Mouse (Mus musculus) c-Kit-positive CD71-negative TER-119-negative erythroid progenitor cells, embryonic 14.5 days (primary cell): ENCODE results near the gene Mrpl10.
A peak's percentile ranks its signal among the peaks of the same experiment; 100 is the strongest.

ENCODE experiments used
- DNase-seq: peaks from one replicate; pipeline ENCODE4 v3.0.0-alpha.2; 2013; ENCODE audit warnings: low read depth

Gene Mrpl10

DNA sequence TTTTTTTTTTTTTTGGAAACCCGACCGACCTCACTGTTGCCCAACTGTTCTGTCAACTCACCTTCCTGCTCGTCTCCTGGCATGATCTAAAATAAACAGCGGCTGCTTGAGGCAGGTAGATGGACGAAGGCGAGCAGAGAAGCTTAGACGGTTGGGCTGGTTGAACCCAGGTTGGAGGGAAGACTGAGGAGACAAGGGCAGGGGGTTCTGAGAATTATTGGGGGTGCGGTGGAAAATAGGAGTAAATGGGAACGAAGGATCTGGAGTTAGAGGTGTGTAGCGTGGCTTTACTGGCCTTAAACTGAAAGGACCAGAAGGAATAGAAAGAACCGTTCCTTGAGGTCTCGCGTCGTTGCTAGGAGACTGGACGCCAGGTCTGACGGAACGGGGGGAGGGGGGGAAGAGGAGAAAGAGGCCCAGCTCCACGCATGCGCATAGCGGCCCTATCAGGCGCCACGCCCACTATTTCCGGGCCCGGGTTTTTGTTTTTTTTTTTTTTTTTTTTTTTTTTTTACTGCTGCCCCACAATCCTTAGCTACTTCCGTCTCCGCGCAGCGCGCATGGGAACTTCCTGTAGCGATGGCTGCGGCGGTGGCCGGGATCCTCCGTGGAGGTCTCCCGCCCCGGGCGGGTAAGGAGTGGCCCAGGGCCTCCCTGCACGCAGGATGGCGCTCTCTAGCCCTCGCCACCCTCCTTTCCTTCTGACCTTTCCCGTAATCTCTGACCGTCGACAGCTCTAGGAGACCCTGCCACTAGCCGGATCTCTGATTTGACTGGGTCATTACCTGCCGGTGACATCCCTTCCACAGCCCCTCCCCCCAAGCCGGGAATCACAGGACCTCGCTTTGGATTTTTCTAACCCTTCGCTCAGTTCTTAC is at the start of gene Mrpl10, which contains the start of gene Lrrc46:
Gene Mrpl10, plus strand, starts transcription at position 539 of the 878 bp plus-strand sequence.
Gene Lrrc46, minus strand, starts transcription at position 386 of the 878 bp plus-strand sequence.
- DNase-seq: peak; percentile 89

DNA sequence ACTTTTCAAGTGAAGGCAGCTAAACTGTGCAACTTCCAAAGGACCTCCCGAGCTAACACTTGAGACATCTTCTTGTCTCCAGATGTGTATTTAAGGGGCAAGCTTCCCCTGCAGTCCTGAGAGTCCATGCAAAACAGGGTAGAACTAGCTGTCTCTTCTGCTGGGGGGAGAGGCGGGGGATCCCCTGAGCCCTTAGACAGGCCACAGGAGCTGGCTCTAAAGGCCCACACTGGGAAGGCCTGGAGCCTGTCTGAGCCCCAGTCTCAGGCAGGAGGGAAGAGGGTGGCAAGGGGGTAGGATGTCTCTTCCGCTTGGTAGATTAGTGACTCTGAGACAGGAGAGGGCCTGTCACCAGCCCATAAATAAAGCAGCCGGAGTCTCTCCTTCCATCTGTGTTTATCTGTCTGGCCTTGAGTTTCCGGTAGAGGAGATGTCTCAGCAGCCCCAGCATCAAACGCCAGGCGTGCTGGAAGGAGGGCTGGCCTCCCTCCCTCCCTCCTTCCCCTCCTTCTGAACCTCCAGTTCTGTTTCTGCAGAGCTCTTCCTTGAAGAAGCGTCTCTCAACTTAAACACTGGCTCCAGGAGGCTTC is 48.5 kb upstream of the Mrpl10 start:
- no peak for DNase-seq

DNA sequence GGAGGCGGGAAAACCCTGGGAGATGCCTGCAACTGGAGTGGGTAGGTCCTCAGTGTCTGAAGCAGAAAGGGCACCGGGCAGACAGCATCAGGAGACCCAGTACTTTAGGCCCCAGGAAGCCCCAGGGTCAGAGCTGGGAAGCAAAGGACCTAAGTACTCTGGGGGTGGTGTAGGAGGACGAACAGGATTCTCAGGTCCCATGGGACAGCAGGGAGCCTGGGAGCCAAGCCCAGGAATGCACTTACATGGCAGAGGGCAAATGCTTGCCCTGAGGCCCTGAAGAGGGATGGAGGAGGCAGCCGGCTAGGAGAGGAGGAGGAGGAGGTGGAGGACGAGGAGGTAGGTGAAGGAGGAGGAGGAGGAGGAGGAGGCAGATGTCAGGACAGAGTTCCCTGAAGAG is 46.3 kb upstream of the Mrpl10 start:
- no peak for DNase-seq

DNA sequence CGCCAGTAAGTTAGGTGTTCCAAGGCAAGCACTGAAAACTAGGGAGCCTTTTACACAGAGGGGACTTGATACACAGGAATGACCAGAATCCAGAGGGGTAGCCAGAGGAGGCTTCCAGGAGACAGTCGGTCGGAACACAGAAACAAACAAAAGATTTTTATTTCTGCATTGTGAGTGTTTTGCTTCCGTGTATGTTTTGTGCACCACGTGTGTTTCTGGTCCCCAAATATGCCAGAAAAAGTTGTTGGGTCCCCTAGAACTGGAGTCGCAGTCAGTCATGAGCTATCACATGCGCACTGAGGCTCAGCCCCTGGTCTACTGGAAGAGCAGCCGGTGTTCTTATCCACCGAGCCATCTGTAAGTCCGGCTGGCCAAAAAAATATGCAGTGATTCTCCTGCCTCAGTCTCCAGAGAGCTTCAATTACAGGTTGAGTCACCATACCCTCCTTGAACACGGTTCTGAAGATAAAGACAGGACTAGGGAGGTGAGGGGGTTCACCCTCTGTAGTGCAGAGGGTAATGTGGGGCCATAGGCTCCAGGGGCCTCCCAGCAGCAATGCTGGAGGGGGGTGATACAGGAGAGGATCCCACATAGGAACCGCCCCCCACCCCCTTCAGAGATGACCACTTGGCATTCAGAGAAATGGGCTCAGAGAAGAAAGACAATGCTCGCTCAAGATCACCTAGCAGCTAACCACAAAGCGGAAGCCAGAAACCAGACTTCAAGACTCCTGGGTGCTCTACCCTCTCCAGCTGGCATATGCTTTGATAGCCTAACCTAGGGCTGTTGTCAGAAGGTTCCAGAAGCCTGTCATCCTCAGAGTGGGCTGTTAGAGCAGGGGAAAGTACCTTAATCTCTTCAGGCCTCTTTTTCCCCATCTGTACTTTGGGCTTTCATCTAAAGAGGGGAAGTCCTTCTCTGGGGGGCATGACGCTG is 45.3 kb upstream of the Mrpl10 start:
- DNase-seq: no peak

DNA sequence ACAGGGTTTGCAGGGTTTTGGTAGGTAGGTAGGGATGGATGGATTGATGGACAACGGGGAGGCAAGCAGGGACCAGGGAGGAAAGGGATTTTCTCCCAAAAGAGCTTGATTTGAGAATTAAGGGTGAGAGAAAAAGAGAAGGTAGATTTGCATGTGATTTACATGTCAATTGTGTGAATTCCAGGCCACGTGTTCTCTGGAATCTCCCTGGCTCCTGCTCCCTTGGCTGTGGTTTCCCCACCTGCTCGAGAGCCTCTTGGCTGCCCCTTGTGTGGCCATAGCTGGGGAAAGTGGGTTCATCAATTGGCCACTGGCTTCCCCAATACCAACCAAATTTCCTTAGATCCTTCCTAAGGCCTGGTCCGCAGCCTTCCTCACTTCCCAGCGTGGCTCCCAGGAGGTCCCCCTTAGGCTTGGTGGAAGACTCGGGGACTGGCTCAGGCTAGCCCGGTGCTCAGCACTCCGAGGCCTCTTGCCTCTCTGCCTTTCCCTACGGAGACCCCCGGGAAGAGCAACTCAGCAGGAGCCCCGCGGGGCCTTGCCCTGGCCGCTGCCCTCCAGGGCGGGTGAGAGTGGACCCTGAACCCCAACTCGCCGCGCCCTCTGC is 44.5 kb upstream of the Mrpl10 start:
- DNase-seq: no peak

DNA sequence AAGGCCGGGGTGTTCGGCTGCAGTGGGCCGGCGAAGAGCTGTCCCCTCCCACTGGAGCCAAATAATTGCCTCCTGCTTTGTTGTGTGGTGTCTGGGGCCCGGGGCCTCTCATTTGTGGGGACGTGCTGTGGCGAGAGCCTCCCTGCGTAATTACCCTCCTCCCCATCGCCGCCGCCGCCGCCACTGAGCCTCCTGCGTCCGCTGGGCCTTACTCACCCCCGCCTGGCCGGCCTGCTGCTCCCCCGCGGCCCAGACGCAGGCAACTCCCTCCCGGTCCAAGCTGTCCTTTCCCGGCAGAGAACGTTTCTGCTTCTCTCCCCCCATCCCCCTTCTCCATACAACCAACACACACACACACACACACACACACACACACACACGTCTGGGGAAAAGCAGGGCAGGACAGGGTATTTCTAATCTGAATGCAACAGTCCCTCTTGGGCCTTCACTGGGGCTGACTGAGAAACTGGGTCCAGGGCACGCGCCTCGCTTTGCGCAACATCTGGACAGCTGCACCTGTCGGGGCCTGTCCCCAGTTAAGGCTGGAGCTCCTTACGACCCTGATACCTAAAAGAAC is 43.9 kb upstream of the Mrpl10 start:
- no peak for DNase-seq

DNA sequence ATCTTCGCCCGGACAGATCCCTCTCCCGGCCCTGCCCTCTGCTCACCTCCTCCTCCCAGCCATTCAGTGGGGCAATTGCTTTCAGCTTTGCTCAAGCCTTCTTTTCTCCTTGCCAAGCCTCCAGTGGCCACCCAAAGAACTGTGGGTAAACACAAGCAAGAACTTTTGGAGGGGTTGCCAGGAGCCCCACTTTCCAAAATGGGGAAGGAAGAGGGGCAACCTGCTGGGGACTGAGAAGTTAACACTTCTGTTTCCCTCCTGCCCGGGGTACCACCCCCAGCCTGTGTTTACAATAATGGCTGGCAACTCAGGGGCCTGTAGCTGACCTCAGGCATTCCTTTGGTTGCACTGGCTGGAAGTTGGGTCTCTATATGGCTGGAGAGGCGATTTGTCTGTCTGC is 38.2 kb upstream of the Mrpl10 start:
- no peak for DNase-seq

DNA sequence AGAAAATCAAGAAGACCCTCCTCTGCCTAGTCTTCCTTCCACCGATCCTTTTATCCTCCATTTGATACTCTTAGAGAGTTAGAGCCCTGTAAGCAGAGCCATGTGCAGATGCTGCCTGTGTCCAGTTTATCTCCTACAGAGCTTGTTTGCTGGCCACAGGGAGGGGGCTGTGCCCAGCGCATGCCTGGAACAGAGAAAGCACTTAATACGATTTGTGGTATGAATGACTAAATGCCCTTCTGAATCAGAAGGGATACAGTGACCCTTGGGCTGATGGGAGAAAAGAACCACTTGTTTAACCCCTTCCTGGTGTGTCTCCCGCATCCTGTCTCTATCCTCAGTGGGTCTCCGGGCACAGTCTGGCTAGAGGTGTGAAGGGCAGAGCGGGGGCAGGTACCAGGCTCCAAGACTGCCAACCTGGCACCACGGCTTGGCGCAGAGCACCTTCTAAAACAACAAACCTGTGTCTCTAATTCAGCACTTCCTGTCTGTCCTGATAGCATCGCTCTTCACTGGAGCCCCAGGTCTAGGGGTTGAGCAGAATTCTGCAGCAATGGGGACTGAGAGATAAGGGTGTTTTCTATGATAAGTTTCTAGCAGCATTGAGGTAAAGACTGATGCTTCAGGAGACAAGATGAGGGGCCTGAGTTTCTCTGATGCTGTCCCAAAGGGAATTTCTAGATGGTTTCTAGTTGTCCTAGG is 34.1 kb upstream of the Mrpl10 start:
- DNase-seq: no peak

DNA sequence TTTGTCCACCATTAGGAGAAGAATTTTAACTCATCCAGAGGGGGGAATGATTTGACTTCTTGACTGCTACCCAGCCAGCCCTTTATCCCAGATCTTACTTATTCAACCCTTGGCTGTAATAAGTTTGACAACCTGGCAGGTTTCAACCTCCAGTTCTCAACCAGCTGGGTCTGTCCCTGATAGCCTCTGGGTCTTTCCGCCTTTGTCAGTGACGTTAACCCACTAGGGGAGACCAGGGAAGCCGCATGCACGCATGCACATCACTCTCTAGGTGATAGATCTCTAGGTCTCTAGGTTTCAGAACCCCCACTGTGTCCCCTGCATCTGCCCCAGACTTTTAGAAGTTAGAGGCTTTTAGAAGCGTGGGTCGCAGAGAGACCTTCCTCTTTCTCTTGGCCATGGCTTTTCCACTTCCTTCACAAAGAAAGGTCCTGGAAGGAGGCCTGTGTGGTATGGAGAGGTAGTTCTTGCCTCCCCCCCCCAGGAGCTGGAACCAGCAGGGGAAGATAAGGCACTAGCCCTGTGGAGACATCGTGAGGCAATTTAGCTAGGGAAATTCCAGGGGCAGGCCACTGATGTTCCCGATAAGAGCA is 32.1 kb upstream of the Mrpl10 start:
- no peak for DNase-seq

DNA sequence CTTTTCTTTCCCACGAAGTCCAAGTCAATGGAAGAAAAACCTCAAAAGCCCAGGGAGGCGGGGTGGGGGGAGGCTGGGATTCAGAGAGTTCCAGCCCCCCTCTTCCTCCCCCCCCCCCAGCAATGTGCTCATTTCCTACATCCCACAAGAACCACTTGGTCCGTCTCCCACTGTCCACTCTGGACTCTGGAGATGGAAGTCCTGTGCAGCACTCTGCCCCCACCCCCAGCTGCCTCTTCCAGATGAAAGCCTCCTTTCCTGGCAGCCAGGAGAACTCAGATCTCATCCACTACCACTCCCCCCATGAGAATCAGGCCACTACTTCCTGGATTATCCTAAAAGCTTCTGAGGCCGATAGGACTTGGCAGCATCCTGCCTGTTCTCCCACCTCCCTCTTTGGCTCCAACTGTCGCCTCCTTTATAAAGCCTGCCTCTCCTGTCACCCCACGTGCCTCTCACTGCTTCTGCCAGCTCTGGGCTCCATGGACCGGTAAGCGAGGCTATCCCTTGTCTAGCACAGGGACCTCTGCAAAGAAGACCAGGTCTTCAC is 28.2 kb upstream of the Mrpl10 start, which contains the start of gene Sp6:
Gene Sp6, plus strand, starts transcription at position 274 of the 550 bp plus-strand sequence.
- no peak for DNase-seq

DNA sequence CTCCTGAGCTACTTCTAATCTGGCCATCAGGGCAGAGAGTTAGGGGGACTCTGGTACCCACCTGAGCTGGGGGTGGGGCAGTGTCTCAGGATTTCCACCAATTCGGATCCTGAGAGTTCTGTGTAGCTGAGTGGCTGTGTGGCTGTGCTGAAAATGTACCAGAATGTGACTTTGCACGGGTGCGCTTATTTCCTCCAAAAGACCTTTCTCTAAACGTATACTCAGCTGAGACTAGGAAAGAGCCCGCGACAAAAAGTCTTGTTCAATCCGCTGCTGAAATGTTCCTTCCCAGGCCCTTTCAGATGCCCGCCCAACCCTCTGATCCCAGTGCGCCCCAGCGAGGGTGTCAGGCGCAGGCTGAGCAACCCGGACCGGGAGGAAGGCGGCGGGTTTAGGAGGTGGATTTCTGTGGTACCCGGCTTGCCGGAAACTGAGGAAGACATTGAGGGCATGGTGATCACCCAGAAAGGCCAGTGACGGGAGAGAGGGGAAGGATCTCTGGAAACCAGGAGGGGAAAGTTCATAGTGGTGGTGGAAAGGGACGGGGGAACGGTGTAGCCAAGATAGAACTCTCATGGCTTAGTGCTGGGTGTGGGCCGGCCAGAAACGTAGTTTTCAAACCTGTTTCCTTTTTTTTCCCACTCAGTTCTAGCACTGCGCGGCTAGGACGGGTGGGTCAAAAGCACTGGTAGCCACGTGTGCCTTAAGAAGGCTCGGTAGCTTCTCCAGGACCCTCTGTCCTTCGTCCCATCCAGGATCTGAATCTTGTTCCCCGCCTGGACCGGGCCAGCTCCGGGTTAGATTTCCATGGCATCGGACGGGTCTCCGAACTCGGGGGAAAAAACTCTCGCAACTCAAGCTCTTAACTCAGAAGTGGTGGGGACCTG is 23.4 kb upstream of the Mrpl10 start:
- DNase-seq: no peak

DNA sequence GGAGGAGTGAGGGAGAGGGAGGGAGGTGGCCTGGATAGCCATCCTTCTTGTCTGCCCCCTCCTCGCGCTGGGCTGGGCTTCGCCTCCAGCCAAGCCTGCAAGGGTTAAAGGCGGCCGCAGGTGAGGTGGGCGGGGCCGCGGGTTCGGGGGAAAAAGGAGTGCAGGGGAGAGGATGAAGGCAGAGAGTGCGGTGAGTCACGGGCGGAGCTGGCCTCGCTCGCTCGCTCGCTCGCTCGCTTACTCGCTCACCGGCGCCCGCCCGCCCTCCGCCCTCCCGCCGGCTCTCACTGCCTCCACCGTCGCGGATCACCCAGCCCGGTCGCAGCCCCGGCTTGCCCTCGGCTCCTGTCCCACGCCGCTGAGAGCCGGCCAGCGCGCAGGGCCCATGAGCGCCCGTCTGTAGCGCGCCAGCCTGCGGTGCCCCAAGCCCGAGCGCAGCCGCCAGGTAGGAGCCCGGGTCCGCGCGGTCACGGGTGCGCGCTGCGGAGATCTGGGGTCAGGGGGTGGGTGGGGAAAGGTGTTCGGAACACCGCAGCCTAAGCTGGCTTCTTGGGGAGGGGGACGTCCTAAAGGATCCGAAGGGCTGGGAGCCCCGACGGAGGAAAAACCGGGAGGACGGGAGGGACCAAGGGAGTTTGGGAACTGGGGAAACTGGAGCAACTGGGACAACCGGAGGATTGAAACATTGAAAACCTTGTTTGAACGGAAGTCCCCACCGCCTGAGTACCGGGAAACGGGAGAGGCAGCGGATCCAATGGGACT is 22.6 kb upstream of the Mrpl10 start:
- no peak for DNase-seq

DNA sequence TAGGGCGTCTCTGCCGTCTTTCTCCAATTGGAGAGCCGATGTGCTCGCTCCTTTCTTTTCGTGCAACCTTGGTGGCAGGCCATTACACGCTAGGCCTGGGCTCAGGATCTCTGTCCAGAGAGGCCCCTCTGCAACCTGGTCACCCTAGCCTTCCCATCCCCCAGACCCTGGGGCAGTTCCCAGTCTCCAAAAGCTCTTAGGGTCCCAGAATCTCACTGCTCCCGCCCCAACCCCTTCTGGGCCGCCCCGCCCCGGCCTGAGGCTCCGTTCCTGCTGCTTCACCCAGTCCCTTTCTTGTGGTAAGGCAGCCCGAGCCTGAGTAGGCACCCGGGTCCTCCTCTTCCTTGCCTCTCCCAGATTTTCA is 22.0 kb upstream of the Mrpl10 start:
- no peak for DNase-seq

DNA sequence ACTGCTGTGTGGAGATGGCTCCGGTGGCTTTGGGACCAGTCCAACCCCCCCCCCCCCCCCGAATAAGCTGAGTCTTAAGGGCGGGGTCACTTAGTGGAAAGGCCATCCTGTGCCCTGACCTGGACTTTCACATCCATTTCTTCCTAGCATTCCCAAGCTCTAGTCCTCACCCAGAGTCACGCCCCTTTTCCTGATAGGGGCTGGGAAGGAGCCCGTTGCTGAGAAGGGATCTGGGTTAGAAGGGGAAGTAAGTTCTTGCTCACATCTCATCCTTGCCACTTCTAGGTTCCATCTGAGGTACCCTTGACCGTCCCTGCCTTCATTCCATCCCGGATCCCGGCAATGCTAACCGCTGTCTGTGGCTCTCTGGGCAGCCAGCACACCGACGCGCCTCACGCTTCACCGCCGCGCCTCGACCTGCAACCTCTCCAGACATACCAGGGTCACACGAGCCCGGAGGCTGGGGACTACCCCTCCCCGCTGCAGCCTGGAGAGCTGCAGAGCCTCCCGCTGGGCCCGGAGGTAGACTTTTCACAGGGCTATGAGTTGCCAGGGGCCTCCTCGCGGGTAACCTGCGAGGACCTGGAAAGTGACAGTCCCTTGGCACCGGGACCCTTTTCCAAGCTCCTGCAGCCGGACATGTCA is 20.1 kb upstream of the Mrpl10 start:
- DNase-seq: no peak

DNA sequence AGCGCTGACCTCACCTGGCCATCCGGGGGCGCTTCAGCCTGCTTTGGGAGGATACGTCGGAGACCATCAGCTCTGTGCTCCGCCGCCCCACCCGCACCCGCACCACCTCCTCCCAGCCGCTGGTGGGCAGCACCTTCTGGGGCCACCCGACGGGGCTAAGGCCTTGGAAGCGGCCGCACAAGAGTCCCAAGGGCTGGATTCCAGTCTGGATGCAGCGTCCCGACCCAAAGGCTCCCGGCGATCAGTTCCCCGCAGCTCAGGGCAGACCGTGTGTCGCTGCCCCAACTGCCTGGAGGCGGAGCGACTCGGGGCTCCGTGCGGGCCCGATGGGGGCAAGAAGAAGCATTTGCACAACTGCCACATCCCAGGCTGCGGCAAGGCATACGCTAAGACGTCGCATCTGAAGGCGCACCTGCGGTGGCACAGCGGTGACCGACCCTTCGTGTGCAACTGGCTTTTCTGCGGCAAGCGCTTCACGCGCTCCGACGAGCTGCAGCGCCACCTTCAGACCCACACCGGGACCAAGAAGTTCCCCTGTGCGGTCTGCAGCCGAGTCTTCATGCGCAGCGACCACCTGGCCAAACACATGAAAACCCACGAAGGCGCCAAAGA is 19.4 kb upstream of the Mrpl10 start:
- DNase-seq: peak; percentile 58

DNA sequence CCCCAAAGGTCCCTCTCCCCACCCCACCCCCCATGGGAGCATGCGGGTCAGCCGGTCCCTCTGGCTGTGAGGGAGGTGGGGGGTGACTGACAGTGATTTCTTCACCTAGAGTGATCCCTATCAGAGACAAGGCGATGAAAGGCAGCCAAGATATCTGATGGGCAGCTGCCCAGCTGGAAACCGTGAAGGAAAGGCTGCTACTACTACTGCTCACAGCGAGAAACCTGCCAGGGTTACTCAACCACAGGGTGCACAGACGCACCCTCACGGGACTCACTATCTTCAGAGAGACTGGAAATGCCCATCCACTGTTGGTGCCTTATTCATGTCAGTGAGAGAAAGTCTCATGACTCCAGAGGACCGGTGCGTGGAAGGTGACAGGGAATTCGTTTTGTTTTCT is 16.4 kb upstream of the Mrpl10 start:
- no peak for DNase-seq

DNA sequence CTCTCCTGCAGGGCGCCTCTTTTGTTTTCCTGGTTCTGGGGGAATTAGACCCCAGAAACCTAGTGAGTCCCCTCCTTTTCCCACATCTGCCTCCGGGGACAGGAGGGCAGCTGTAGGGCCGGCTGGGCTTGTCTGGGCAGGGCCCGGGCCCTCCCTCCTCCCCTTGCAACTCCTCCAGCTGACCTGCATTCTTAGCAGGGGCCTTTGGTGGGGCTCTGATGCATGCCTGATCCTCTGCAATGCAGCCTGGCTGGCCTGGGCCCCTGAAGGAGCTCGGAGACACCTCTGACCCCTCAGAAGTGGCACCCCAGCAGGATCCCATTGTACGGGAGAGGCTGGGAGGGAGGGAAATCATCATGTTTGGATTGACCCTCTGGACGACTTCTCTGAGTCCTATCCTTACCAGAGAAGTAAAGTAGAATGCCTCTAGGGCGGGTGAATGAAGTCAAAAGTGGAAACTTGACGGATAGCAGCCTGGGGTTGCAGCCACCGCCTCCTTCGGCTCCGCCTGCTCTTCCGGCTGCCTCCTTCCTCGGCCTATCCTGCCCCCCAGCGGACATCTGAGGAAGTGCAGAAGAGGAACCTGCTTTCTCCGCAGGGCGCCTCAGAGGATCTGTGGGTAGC is 15.5 kb upstream of the Mrpl10 start:
- DNase-seq: peak; percentile 86
